Mouse (Mus musculus) midbrain, embryonic 10.5 days (tissue): Measurements from ENCODE around the gene Map2k5. TPM values are rescaled to one million over a fixed set of nuclear protein-coding genes. Genes with fewer than 3 reads are reported as not detected.

ENCODE experiments used
- DNase-seq: peaks from one replicate; pipeline ENCODE4 v3.0.0-alpha.2; 2017; ENCODE audit warnings: low spot score
- H3K27ac ChIP-seq: fragments of 300-500 bp; sonication (generic); replicated peaks from 2 replicates; pipeline ENCODE4 v1.5.1; 2016; ENCODE audit warnings: mild to moderate bottlenecking
- H3K27me3 ChIP-seq: fragments of 300-500 bp; sonication (generic); 2 replicates; pipeline ENCODE4 v1.6.1; 2016; ENCODE audit warnings: low read depth, mild to moderate bottlenecking; ENCODE audit not compliant: poor library complexity, severe bottlenecking
- H3K36me3 ChIP-seq: fragments of 300-500 bp; sonication (generic); 2 replicates; pipeline ENCODE4 v1.6.1; 2016; ENCODE audit warnings: mild to moderate bottlenecking, moderate library complexity
- H3K4me1 ChIP-seq: fragments of 300-500 bp; sonication (generic); 2 replicates; pipeline ENCODE4 v1.6.1; 2016
- H3K4me3 ChIP-seq: fragments of 300-500 bp; sonication (generic); 2 replicates; pipeline ENCODE4 v1.5.1; 2016; ENCODE audit warnings: mild to moderate bottlenecking, moderate library complexity
- H3K9me3 ChIP-seq: fragments of 300-500 bp; sonication (generic); replicated peaks from 2 replicates; pipeline ENCODE4 v1.6.1; 2016; ENCODE audit warnings: mild to moderate bottlenecking
- WGBS: fragments of 180-500 bp; shearing (Covaris S2); methylation state at CpG from one replicate; pipeline ENCODE4 v1.1.7; 2016; 5-methylcytosine and 5-hydroxymethylcytosine counted together
- polyA plus RNA-seq: library from polyadenylated mRNA; unstranded; fragments of >200 nt; fragmentation: Nextera tagmentation; extraction: Ambion mirVana; gene quantifications from 2 replicates; pipeline ENCODE4 v1.2.1, GENCODE M21; 2016

Gene Map2k5
- polyA plus RNA-seq, 1 experiment from 2014 or later, result 32.9 TPM

DNA sequence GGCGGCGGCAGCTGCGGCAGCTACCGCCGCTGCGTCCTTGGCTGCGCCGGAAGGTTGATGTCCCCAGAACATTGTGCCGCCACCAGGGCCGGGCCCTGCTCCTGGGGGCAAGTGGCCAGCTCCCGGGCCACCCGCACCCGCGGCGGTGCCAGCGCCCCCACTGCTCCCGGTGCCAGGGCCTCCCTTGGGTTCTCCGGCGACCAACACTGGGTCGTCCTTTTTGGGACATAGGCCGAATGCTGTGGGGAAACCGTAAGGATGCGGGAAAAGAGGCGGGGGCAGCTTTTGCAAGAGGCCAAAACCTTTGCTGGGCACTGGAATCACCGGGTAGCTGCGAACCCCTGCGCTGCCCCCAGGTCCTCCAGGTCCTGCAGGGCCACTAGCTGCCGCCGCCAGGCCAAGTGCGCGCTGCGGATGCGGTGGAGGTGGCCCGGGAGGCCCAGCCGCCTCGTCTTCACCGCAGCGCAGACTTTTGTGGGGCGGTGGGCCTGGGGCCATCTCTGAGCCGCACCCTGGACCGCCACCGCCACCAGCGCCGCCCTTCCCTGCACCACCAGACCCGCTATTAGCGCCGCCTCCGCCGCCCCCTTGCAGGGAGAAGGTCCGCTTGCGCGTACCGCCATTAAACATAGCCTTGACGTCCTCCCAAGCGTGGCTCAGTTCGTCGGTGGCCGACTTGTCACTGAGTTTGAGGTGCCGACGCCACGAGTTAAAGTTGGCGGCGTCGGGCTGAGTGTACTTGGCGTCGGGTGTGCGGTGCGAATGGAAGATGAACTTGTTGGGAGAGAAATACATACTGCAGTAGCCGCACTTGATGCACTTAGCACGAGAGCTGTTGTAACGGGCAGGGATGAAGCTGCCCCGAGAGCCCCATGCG is 232.2 kb downstream of the Map2k5 start:
- no peak overlapping the region for H3K27ac ChIP-seq

DNA sequence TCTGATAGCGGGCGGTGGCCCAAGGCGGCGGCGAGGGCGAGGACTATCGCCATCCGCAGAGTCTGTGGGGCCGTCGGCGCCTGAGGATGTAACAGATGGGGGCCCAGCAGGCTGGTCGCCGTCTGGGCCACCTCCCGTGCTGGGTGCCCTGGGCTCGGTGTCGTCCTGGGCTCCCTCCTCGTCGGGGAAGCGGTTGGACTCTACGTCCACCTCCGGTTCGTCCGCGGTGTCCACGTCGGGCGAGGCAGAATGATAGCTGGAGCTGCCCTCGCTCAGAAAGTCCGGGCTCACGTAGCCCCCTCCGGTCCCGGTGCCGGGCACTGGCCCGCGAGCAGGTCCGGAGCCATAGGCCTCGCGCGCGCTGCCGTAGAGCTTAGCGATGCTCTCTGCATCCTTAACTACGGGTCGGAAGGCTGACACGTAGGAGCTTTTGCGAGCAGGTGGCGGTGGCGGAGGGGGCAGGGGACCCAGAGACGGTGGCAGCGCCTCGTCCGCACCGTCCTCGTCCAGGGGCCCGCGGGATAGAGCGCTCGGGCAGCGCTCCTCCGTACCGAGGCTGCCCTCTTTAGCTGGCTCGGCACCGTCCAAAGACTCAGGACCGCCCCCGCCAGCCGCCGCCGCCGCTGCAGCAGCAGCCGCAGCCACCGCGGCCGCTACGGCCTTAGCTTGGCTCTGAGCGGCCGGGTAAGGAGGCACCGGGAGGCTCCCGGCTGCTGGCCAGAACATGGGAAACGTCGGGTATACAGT is 233.0 kb downstream of the Map2k5 start:
- H3K4me3 ChIP-seq, result peak overlapping the region; percentile 32
- no peak overlapping the region for H3K27ac ChIP-seq
- H3K27me3 ChIP-seq, result peaks cover 100% of the 10 kb centered on the region
- WGBS, result 1% methylated on average over 80 of the region's 80 CpGs
- H3K4me1 ChIP-seq, result peaks cover 79% of the 10 kb centered on the region
- no peaks in the 10 kb centered on the region for H3K36me3 ChIP-seq
- peak; percentile 52 for DNase-seq
- no peaks in the 10 kb centered on the region for H3K9me3 ChIP-seq

More for the DNA sequence above, 232.2 kb downstream of the Map2k5 start:
- peak overlapping the region; percentile 32 for H3K4me3 ChIP-seq
- no peaks in the 10 kb centered on the region for H3K36me3 ChIP-seq
- H3K27me3 ChIP-seq, result peaks cover 100% of the 10 kb centered on the region
- peak; percentile 61 for DNase-seq
- no peaks in the 10 kb centered on the region for H3K9me3 ChIP-seq
- H3K4me1 ChIP-seq, result peaks cover 83% of the 10 kb centered on the region
- WGBS, result 1% methylated on average over 73 of the region's 73 CpGs

DNA sequence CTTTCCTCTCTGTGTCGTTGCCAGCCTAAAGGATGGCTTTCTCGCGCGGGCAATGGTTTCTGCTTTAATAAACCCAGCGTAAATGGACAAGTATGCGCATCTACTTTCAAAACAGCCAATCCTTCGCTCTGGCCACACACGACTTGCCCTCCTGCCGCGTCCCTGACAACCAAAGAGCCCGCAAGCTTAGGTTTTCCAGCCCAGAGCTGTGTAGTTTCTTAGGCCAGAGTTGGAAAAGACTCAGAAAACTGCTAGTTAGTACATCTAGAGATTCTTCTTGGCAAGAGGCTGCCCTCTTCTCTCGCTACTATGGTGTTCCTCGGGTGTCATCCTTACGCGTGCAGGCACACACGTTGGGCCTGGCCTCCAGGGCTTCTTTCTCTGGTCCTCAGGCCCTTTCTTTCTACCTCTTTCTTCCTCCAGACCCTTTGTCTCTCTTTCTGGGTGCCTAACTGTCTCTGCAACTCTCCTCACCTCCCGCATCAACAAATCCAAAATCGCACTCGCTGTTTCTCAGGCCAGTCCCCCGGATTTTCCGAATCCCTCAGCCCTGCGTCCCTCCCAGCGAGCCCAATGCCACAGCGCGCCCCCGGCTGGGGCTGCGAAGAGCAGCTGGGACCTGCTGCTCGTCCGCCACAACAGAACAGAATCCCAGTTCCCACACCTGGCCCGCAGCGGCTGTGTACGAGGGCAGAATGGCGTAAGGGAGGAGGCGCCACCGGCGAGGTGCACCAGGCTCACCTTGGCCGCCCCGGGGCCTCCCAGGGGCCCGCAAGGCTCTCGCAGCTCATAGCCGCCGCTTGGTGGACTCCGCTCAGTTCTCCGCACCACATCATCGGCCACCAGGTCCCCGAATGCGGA is 233.8 kb downstream of the Map2k5 start:
- Histone ChIP-seq H3K4me1 (peaks cover 72% of the 10 kb centered on the region), H3K4me3 (peak overlapping the region; percentile 32), H3K9me3 (no peaks in the 10 kb centered on the region), H3K27me3 (peaks cover 100% of the 10 kb centered on the region), H3K27ac (no peak overlapping the region), H3K36me3 (no peaks in the 10 kb centered on the region)
- peak; percentile 54 for DNase-seq
- WGBS, result under 1% methylated on average over 47 of the region's 47 CpGs

DNA sequence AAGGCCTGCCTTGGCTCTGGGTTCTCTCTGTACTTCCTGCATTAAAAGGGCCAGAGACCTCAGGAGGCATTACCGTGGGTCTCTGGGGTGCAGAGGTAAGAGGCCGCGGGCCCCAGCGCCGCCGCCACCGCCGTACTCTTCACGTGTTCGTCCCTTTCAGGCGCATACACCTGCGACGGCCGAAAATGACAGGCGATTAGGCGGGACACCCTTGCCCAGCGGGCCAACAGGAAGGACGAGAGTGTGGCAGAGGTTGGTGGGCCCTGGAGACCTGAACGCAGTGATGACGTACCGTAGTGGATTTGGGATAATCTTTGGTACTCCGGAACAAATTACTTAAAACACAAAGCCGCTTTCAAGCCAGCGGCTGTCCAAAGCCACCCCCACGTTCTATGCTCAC is 234.5 kb downstream of the Map2k5 start:
- H3K4me3 ChIP-seq, result peak overlapping the region; percentile 32; the same call in 1 of the 2 replicates
- H3K36me3 ChIP-seq, result no peaks in the 10 kb centered on the region
- under 1% methylated on average over 25 of the region's 25 CpGs for WGBS
- no peak overlapping the region for H3K27ac ChIP-seq
- peak; percentile 46 for DNase-seq
- peaks cover 72% of the 10 kb centered on the region for H3K4me1 ChIP-seq
- H3K9me3 ChIP-seq, result no peaks in the 10 kb centered on the region
- H3K27me3 ChIP-seq, result peaks cover 100% of the 10 kb centered on the region

DNA sequence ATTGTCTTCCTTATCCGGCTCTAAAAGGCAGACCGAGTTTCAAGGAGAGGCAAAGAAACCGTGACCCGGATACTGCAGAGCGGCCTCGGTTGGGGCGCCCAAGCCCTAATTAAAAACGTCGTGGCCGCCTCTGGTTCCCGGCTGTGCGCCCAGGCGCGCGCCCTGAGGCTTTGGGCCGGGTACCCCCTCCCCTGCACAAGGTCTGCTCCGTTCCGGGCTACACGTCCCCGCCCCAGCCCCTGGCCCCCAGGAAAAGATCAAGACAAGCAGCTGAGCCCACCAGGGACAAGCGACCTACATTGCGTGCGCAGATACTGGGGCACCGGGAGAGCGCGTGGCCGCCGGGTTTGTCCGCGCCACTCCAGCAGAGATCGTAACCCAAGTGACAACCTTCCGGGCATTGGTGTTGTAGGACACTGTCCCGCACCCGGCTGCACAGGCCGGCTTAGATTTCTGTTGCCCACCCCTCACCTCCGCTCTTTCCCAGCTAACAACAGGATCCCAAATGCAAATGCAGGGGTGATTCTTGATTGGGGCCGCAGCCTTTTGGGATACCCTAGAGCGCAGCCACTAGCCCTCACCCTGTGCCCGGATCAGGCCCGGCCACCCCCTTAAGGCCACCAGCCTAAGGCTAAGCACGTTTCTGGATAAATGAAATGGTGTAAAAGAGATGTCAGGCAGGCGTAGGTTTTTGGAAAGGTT is 235.2 kb downstream of the Map2k5 start:
- Histone ChIP-seq H3K9me3 (no peaks in the 10 kb centered on the region), H3K27ac (no peak overlapping the region), H3K27me3 (peaks cover 100% of the 10 kb centered on the region), H3K4me3 (peak overlapping the region; percentile 35), H3K36me3 (no peaks in the 10 kb centered on the region), H3K4me1 (peaks cover 70% of the 10 kb centered on the region)
- DNase-seq, result peak; percentile 50
- WGBS, result under 1% methylated on average over 42 of the region's 42 CpGs

DNA sequence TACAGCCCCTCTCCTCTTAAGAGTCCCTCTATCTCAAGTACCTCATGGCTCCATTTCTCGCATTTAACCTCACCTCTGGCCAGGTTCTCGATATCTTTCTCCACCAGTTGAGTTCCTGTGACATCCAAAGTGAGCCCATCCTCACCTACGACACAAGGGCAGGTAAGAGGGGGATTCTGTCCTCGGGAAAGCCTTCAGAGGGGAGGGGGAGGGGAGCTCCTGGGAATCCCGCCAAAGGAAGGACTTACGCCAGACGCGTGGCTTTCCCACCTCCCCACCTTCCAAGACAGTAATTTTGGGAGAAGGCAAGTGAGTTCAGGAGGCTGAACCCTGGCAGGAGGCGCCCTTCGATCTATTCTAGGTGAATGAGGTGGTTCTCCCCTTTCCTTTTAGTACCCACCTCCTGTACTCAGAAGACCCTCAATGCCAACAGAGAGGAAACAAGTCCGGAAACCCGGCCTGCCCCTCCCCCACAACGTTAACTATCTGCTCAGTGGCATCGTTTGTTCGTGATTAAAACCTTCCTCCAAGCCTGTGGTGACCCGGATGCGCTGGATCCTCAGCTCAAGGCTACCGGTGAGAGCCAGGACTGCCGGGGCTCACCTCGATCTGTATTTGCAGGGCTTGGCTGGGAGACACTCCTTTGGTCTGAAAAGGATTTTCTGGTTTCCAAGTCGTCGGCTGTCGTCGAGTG is 235.9 kb downstream of the Map2k5 start:
- H3K27me3 ChIP-seq, result peaks cover 100% of the 10 kb centered on the region
- 2% methylated on average over 24 of the region's 24 CpGs for WGBS
- H3K27ac ChIP-seq, result no peak overlapping the region
- peak; percentile 34 for DNase-seq
- H3K9me3 ChIP-seq, result no peaks in the 10 kb centered on the region
- H3K4me3 ChIP-seq, result peak overlapping the region; percentile 35
- H3K4me1 ChIP-seq, result peaks cover 70% of the 10 kb centered on the region
- no peaks in the 10 kb centered on the region for H3K36me3 ChIP-seq

DNA sequence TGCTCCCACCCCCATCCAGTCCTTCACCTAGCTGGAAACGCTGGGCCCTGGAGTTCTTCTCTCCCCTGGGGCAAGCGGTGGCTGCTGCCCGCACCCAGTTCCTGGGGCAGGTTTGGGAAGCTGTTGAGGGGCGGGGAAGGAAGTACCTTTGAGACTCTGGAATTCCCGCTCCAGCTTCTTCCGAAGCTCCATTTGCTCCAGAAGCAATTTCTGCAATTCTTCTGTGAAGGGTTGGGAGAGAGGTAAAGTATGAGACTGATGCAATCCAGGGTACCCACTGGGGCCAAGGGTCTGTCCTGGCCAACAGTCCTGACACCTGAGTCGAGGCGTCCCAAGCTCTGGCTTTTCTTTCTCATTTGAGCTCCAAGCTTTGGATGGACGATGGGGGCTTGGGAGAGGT is 237.5 kb downstream of the Map2k5 start:
- Histone ChIP-seq H3K36me3 (no peaks in the 10 kb centered on the region), H3K4me1 (peaks cover 66% of the 10 kb centered on the region), H3K27me3 (peaks cover 100% of the 10 kb centered on the region), H3K27ac (no peak overlapping the region), H3K4me3 (no peak overlapping the region), H3K9me3 (no peaks in the 10 kb centered on the region)
- DNase-seq, result peak; percentile 33
- 2% methylated on average over 9 of the region's 9 CpGs for WGBS

DNA sequence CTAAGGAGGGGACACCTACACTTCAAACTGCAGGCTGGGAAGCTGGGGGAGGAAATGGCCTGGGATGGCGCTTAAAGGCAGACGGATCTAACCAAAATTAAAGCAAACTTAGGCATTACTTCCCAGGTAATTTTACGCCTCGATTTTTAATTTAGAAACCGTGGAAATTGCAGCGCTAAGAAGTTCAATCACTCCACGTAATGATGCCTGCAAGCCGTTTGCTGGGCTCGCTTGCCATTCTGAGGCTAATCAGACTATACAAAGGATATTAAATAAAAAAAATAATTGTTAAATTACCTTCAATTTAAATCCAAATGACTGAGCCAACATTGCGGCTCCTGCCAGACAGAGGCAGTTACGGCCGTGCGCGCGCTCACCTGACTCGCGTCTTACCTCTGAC is 238.0 kb downstream of the Map2k5 start:
- 3% methylated on average over 17 of the region's 17 CpGs for WGBS
- no peaks in the 10 kb centered on the region for H3K9me3 ChIP-seq
- no peak for DNase-seq
- no peak overlapping the region for H3K27ac ChIP-seq
- H3K4me3 ChIP-seq, result no peak overlapping the region
- no peaks in the 10 kb centered on the region for H3K36me3 ChIP-seq
- H3K27me3 ChIP-seq, result peaks cover 100% of the 10 kb centered on the region
- H3K4me1 ChIP-seq, result peaks cover 61% of the 10 kb centered on the region

DNA sequence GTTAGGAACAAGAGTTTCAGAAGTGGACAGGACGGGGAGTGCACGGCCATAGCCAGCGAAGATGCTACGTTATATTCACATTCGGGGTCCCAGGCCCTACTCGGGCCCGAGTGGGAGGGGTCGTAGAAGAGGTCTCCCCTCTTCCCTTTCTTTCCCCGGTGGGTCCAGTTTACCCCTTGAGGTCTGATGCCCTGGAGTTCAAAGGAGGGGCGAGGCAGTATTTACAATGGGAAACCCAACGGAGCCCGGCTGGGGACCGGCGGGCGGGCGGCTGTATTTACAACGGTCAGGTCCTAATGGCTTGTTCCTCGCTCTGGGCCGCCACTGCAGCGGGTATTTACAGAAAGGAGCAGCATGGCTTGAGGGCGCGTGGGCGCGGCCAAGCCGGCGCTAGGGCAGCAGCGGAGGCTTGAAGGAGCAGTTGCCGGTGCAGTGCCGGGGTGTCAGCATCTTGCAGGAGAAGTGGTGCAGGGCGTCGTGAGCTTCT is 239.2 kb downstream of the Map2k5 start:
- peak; percentile 64 for DNase-seq
- Histone ChIP-seq H3K4me3 (peak overlapping the region; percentile 44), H3K4me1 (peaks cover 57% of the 10 kb centered on the region), H3K9me3 (no peaks in the 10 kb centered on the region), H3K27ac (no peak overlapping the region), H3K27me3 (peaks cover 100% of the 10 kb centered on the region), H3K36me3 (no peaks in the 10 kb centered on the region)
- under 1% methylated on average over 31 of the region's 31 CpGs for WGBS

DNA sequence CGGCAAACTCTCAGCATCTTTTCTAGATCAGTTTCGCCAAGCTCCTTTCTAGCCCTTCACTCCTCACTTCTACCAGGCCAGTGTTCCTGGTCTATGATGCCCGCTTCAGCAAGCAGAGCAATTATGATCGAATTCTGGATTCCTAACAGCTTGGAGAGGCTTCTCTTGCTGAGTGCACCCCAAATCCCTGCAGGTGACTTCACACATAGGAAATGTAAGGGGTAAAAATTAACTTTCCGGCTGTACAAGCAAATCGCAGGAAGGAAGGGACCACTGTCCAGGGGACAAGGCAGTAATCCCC is 240.1 kb downstream of the Map2k5 start:
- peaks cover 94% of the 10 kb centered on the region for H3K27me3 ChIP-seq
- H3K27ac ChIP-seq, result no peak overlapping the region
- H3K36me3 ChIP-seq, result no peaks in the 10 kb centered on the region
- DNase-seq, result no peak
- no peak overlapping the region for H3K4me3 ChIP-seq
- under 1% methylated on average over 6 of the region's 6 CpGs for WGBS
- H3K4me1 ChIP-seq, result peaks cover 54% of the 10 kb centered on the region
- H3K9me3 ChIP-seq, result no peaks in the 10 kb centered on the region

DNA sequence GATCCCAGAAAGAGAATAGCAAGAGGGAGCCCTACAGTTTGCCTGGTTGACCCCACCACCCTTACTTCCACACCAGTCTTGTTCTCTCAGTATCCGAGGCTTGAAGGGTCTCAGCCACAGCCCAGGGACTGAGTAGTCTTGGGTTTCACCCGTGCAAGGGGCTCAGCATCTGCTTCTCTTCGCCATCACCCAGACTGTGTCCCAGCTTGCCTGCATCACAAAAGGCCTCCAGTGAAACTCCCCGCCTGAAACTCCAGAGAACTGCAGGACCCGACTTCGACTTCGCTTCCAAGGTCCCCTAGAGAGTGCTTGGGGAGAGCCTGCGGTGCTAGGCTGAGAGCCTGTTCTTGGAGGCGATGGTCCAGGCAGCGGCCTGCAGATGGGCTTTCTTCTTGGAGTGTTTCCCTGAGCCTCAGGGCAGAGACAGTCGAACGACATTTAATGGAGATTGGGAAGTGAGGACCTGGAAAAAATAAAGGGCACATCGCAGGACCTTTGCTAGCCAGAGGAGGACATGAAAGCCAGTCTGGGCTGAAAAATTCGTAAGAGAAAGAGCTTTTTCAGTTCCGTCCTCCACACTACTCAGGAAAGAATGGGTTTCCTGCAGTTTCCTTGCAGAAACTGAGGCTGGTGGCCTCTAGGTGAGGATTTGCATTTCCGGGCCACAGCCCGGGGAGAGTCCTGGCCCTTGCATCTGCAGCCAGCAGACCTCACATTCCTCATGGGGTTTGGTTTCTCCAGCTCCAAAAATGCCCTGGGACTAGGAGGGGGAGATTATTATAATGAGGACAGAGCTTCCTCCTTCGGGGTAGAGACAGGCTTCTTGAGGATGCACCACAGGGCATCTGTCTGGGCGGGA is 240.7 kb downstream of the Map2k5 start:
- no peak overlapping the region for H3K27ac ChIP-seq
- peaks cover 89% of the 10 kb centered on the region for H3K27me3 ChIP-seq
- H3K4me3 ChIP-seq, result peak overlapping the region; percentile 28; the same call in 1 of the 2 replicates
- H3K36me3 ChIP-seq, result no peaks in the 10 kb centered on the region
- H3K9me3 ChIP-seq, result no peaks in the 10 kb centered on the region
- 2% methylated on average over 19 of the region's 19 CpGs for WGBS
- peaks cover 54% of the 10 kb centered on the region for H3K4me1 ChIP-seq
- peak; percentile 52 for DNase-seq
